Mouse (Mus musculus) colon, adult 2 months (tissue): ENCODE measurements around the gene Bysl. TPM values are rescaled to one million over a fixed set of nuclear protein-coding genes. Genes with fewer than 3 reads are reported as not detected.

Experiments used
- polyA plus RNA-seq: library from polyadenylated mRNA; depleted of rRNA; stranded (reverse); fragments of >200 nt; gene quantifications from 2 replicates; pipeline ENCODE4 v1.2.3, GENCODE M21; 2012; rRNA removed

Gene Bysl
- polyA plus RNA-seq = 8.1 and 8.4 TPM in 2 replicates

DNA sequence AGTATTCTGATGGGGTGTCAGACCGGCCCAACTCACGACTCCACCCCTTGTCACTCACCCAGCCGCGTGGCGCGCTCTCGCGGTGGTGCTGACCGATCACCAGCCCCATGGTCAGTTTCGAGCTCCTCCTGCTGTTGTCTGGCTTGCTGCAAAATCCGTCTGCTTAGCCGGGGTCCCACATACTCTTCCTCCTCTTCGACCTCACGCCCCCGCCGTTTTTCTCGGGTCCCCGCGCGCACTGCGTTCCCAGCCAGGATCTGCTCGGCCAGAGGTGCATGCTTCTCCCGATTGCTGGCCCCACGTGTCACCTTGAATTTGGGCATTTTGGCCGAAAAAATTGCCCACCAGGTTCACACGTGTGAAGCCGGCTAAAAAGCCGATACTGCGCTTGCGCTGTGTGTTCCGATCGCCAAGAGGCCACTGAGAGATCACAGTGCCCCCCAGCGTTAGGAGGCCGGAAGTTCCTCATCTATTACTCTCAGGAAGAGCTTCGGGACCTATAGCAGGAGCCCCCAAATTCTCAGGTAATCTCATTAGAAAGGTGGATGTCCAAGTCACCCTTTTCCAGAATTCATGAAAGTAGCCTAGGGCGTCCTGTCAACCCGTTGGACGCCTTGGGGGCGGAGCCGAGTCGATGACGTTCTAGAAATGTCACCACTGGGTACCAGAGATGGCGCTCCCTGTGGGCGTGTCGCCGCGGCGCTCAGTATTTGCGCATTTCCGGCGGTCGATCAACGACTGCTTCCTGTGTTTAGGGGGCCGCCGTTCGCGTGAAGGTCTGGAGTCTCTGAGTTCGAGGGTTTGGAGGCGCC, at the start of gene Bysl, which contains the start of the genes Med20 and Gm20517:
TSS of gene Bysl (minus strand) at position 644 of the 812 bp plus-strand sequence.
TSS of gene Med20 (plus strand) at position 734 of the 812 bp plus-strand sequence.
TSS of gene Gm20517 (plus strand) at position 741 of the 812 bp plus-strand sequence.

DNA sequence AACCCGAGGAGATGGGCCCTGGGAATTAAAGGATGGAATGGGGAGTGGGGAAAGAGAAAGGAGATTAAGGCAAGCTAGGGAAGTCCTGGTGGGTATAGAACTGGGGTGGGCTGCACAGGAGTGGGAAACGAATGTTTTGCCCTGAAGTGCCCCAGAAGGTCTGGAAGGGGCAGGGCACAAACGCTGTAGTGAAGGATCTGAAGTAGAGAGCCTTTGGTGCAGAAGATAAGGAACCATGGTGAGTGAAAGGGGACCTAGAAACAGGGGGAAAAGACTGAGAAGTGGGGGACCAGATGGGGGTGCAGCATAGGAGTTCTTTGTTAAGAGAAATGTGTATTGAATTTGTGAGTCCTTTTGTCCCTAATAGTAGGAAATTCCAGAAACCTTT, 19.4 kb upstream of the Bysl start, which contains the start of gene Usp49:
TSS of gene Usp49 (plus strand) at position 13 of the 388 bp plus-strand sequence.

Other genes with a start within 250 kb of the Bysl start
- 19.3 and 22.7 TPM in 2 replicates for gene Mrps10, start 242.6 kb downstream of the Bysl start, polyA plus RNA-seq
- 1.3 and 1.6 TPM in 2 replicates for gene Guca1b, start 226.1 kb downstream of the Bysl start, polyA plus RNA-seq
- 4.0 and 4.8 TPM in 2 replicates for gene Guca1a, start 210.9 kb downstream of the Bysl start, polyA plus RNA-seq
- 9.9 and 13.6 TPM in 2 replicates for gene AI661453, start 174.9 kb downstream of the Bysl start, polyA plus RNA-seq
- gene 1700001C19Rik, start 174.1 kb downstream of the Bysl start, polyA plus RNA-seq = 0.13 and 0.22 TPM in 2 replicates
- 15.2 and 17.2 TPM in 2 replicates for gene Taf8, start 109.2 kb downstream of the Bysl start, polyA plus RNA-seq
- 124 and 129 TPM in 2 replicates for gene Ccnd3, start 106.4 kb downstream of the Bysl start, polyA plus RNA-seq
- gene Med20, start 90 bp upstream of the Bysl start, polyA plus RNA-seq = 16.6 and 19.9 TPM in 2 replicates
- 0.73 and 0.74 TPM in 2 replicates for gene Gm20517, start 97 bp upstream of the Bysl start, polyA plus RNA-seq
- 8.9 and 11.0 TPM in 2 replicates for gene Usp49, start 19.2 kb upstream of the Bysl start, polyA plus RNA-seq
- 75.5 and 81.0 TPM in 2 replicates for gene Tomm6, start 76.9 kb upstream of the Bysl start, polyA plus RNA-seq
- 13.0 and 15.1 TPM in 2 replicates for gene Frs3, start 77.5 kb upstream of the Bysl start, polyA plus RNA-seq
- 0.90 and 1.1 TPM in 2 replicates for gene Gm21981, start 83.0 kb upstream of the Bysl start, polyA plus RNA-seq
- 2.8 and 3.4 TPM in 2 replicates for gene Prickle4, start 83.2 kb upstream of the Bysl start, polyA plus RNA-seq
- 0.43 and 0.95 TPM in 2 replicates for gene Pgc, start 115.3 kb upstream of the Bysl start, polyA plus RNA-seq
- gene Tfeb, start 125.5 kb upstream of the Bysl start, polyA plus RNA-seq = 50.1 and 54.3 TPM in 2 replicates
- 15.9 and 20.7 TPM in 2 replicates for gene Mdfi, start 223.2 kb upstream of the Bysl start, polyA plus RNA-seq